Mouse (Mus musculus): ENCODE measurements around the gene Adck2. TPM values are rescaled to one million over a fixed set of nuclear protein-coding genes. Genes with fewer than 3 reads are reported as not detected.

Adck2 gene
- total RNA-seq, 1 experiment, result 11.4 TPM

GRCm38 (mm10) chr6:39538227-39538626 lies 35.4 kb upstream of the Adck2 start:
- TF ChIP-seq ZC3H11A (IDR thresholded peaks at IDR 0.05; ENCODE audit: borderline replicate concordance, low read depth, low read length) (no peak), HCFC1 (IDR thresholded peaks at IDR 0.05; ENCODE audit: borderline replicate concordance, insufficient read depth, low read length) (no peak), MAFK (IDR thresholded peaks at IDR 0.05; ENCODE audit: insufficient read depth, low read depth, low read length) (no peak), ZNF384 (IDR thresholded peaks at IDR 0.05; ENCODE audit: low read depth, low read length) (no peak), CHD2 (IDR thresholded peaks at IDR 0.05; ENCODE audit: low read depth, low read length) (no peak)
- H3K27ac ChIP-seq (ENCODE audit: insufficient read depth, low read depth, low read length, poor library complexity, severe bottlenecking), result no peak overlapping the region
- no peak overlapping the region for H3K4me3 ChIP-seq (ENCODE audit: insufficient read depth in 1 of 2, low read depth in 1 of 2, low read length in 2 of 2, poor library complexity in 1 of 2, severe bottlenecking in 1 of 2)
- no peak for DNase-seq (ENCODE audit: low read depth, low spot score)
- no peaks in the 10 kb centered on the region for H3K36me3 ChIP-seq (ENCODE audit: control insufficient read depth, insufficient read depth, low read length, poor library complexity, severe bottlenecking)
- in situ Hi-C loops (cut with MboI; ENCODE audit: low sequenced_read_pairs in 2 of 2, unreplicated experiment in 2 of 2), result no loop called here
- no peaks in the 10 kb centered on the region for H3K9me3 ChIP-seq (ENCODE audit: control insufficient read depth, insufficient read depth, low read depth, low read length)
- H3K4me1 ChIP-seq (ENCODE audit: control insufficient read depth in 2 of 2, insufficient read depth in 2 of 2, low read length in 2 of 2, poor library complexity in 1 of 2), result peaks cover 12 to 30% of the 10 kb centered on the region in 2 experiments
- no peak overlapping the region for H3K9ac ChIP-seq (ENCODE audit: insufficient read depth, low read depth, low read length, poor library complexity, severe bottlenecking)

GRCm38 (mm10) chr6:39539679-39540155 lies 34.0 kb upstream of the Adck2 start:
- Histone ChIP-seq H3K9me3 (ENCODE audit: control insufficient read depth, insufficient read depth, low read depth, low read length) (no peaks in the 10 kb centered on the region), H3K27ac (ENCODE audit: insufficient read depth, low read depth, low read length, poor library complexity, severe bottlenecking) (peak overlapping the region; percentile 22; the same call in 1 of the 2 replicates), H3K4me1 (ENCODE audit: control insufficient read depth in 2 of 2, insufficient read depth in 2 of 2, low read length in 2 of 2, poor library complexity in 1 of 2) (peaks cover 15 to 37% of the 10 kb centered on the region in 2 experiments), H3K9ac (ENCODE audit: insufficient read depth, low read depth, low read length, poor library complexity, severe bottlenecking) (no peak overlapping the region; the same call in 1 of the 2 replicates), H3K36me3 (ENCODE audit: control insufficient read depth, insufficient read depth, low read length, poor library complexity, severe bottlenecking) (no peaks in the 10 kb centered on the region), H3K4me3 (ENCODE audit: insufficient read depth in 1 of 2, low read depth in 1 of 2, low read length in 2 of 2, poor library complexity in 1 of 2, severe bottlenecking in 1 of 2) (peak overlapping the region in 1 of 2 experiments; percentile 59; a peak in 2 of 4 replicates)
- in situ Hi-C loops (cut with MboI; ENCODE audit: low sequenced_read_pairs in 2 of 2, unreplicated experiment in 2 of 2), result no loop called here
- no peak for DNase-seq (ENCODE audit: low read depth, low spot score)
- TF ChIP-seq CHD2 (IDR thresholded peaks at IDR 0.05; ENCODE audit: low read depth, low read length) (no peak), ZNF384 (IDR thresholded peaks at IDR 0.05; ENCODE audit: low read depth, low read length) (no peak), ZC3H11A (IDR thresholded peaks at IDR 0.05; ENCODE audit: borderline replicate concordance, low read depth, low read length) (no peak), HCFC1 (IDR thresholded peaks at IDR 0.05; ENCODE audit: borderline replicate concordance, insufficient read depth, low read length) (no peak), MAFK (IDR thresholded peaks at IDR 0.05; ENCODE audit: insufficient read depth, low read depth, low read length) (no peak)

GRCm38 (mm10) chr6:39540563-39540962 lies 33.1 kb upstream of the Adck2 start:
- in situ Hi-C loops (cut with MboI; ENCODE audit: low sequenced_read_pairs in 2 of 2, unreplicated experiment in 2 of 2), result no loop called here
- Histone ChIP-seq H3K9ac (ENCODE audit: insufficient read depth, low read depth, low read length, poor library complexity, severe bottlenecking) (no peak overlapping the region; the same call in 1 of the 2 replicates), H3K4me3 (ENCODE audit: insufficient read depth in 1 of 2, low read depth in 1 of 2, low read length in 2 of 2, poor library complexity in 1 of 2, severe bottlenecking in 1 of 2) (no peak overlapping the region), H3K36me3 (ENCODE audit: control insufficient read depth, insufficient read depth, low read length, poor library complexity, severe bottlenecking) (no peaks in the 10 kb centered on the region), H3K27ac (ENCODE audit: insufficient read depth, low read depth, low read length, poor library complexity, severe bottlenecking) (peak overlapping the region; percentile 40; the same call in 1 of the 2 replicates), H3K4me1 (ENCODE audit: control insufficient read depth in 2 of 2, insufficient read depth in 2 of 2, low read length in 2 of 2, poor library complexity in 1 of 2) (peaks cover 15 to 34% of the 10 kb centered on the region in 2 experiments), H3K9me3 (ENCODE audit: control insufficient read depth, insufficient read depth, low read depth, low read length) (no peaks in the 10 kb centered on the region)
- TF ChIP-seq MAFK (IDR thresholded peaks at IDR 0.05; ENCODE audit: insufficient read depth, low read depth, low read length), result no peak
- no peak for DNase-seq (ENCODE audit: low read depth, low spot score)

- H3K27ac ChIP-seq (ENCODE audit: insufficient read depth, low read depth, low read length, poor library complexity, severe bottlenecking), result peak overlapping the region; percentile 78; the same call in 1 of the 2 replicates
- peaks cover 2% of the 10 kb centered on the region; the same call in 1 of the 2 replicates for H3K36me3 ChIP-seq (ENCODE audit: control insufficient read depth, insufficient read depth, low read length, poor library complexity, severe bottlenecking)
- no peaks in the 10 kb centered on the region for H3K9me3 ChIP-seq (ENCODE audit: control insufficient read depth, insufficient read depth, low read depth, low read length)
- peak overlapping the region; percentile 11 to 48; a peak in 3 of 4 replicates for H3K4me3 ChIP-seq (ENCODE audit: insufficient read depth in 1 of 2, low read depth in 1 of 2, low read length in 2 of 2, poor library complexity in 1 of 2, severe bottlenecking in 1 of 2)
- TF ChIP-seq ZNF384 (IDR thresholded peaks at IDR 0.05; ENCODE audit: low read depth, low read length) (no peak), CHD2 (IDR thresholded peaks at IDR 0.05; ENCODE audit: low read depth, low read length) (no peak), ZC3H11A (IDR thresholded peaks at IDR 0.05; ENCODE audit: borderline replicate concordance, low read depth, low read length) (no peak), MAFK (IDR thresholded peaks at IDR 0.05; ENCODE audit: insufficient read depth, low read depth, low read length) (no peak), HCFC1 (IDR thresholded peaks at IDR 0.05; ENCODE audit: borderline replicate concordance, insufficient read depth, low read length) (no peak)
- peak overlapping the region; percentile 67; the same call in 1 of the 2 replicates for H3K9ac ChIP-seq (ENCODE audit: insufficient read depth, low read depth, low read length, poor library complexity, severe bottlenecking)
- H3K4me1 ChIP-seq (ENCODE audit: control insufficient read depth in 2 of 2, insufficient read depth in 2 of 2, low read length in 2 of 2, poor library complexity in 1 of 2), result peaks cover 15 to 39% of the 10 kb centered on the region in 2 experiments
- in situ Hi-C loops (cut with MboI; ENCODE audit: low sequenced_read_pairs in 2 of 2, unreplicated experiment in 2 of 2), result no loop called here
- no peak for DNase-seq (ENCODE audit: low read depth, low spot score)
Measured at GRCm38 (mm10) chr6:39542631-39543597, 30.8 kb upstream of the Adck2 start.

Measured in ES-E14 (cell line).